Mouse (Mus musculus) G1E (cell line): Measurements from ENCODE around the gene Gng4. TPM values are rescaled to one million over a fixed set of nuclear protein-coding genes. Genes with fewer than 3 reads are reported as not detected.

Experiments used
- ATAC-seq: 2 replicates; pipeline ENCODE4 v1.8.0; 2016; ENCODE audit warnings: mild to moderate bottlenecking; ENCODE audit not compliant: insufficient number of reproducible peaks, poor library complexity, low FRiP score, severe bottlenecking; ENCODE audit errors: extremely low read depth
- DNase-seq: peaks from one replicate; pipeline ENCODE4 v3.0.0; 2012; ENCODE audit warnings: low spot score
- H3K27me3 ChIP-seq: 2 replicates; pipeline ENCODE4 v1.6.1; 2012; ENCODE audit warnings: mild to moderate bottlenecking, low read length, inconsistent platforms; ENCODE audit not compliant: insufficient read depth
- H3K36me3 ChIP-seq: replicated peaks from 2 replicates; pipeline ENCODE3; 2012; ENCODE audit warnings: mild to moderate bottlenecking, inconsistent platforms
- H3K4me1 ChIP-seq: 2 replicates; pipeline ENCODE4 v1.6.1; 2012; ENCODE audit warnings: low read depth, low read length, inconsistent platforms, mixed read lengths; ENCODE audit not compliant: insufficient read depth
- H3K4me3 ChIP-seq: 2 replicates; pipeline ENCODE4 v1.5.1; 2012; ENCODE audit warnings: low read depth, mild to moderate bottlenecking, inconsistent platforms, low read length, moderate library complexity, mixed read lengths
- H3K9me3 ChIP-seq: replicated peaks from 2 replicates; pipeline ENCODE4 v1.6.1; 2012; ENCODE audit warnings: inconsistent platforms
- CTCF ChIP-seq: IDR thresholded peaks from 2 replicates; pipeline ENCODE4 v1.5.1; 2012; ENCODE audit warnings: low read depth, low read length, inconsistent platforms, mixed read lengths
- GATA1 ChIP-seq: IDR thresholded peaks from 2 replicates; pipeline ENCODE4 v1.6.1; 2012; ENCODE audit warnings: borderline replicate concordance, low read length, inconsistent platforms, mixed read lengths
- GATA2 ChIP-seq: IDR thresholded peaks from 2 replicates; pipeline ENCODE4 v1.6.1; 2012; ENCODE audit warnings: low read depth, low read length, inconsistent platforms, borderline replicate concordance
- POLR2AphosphoS5 ChIP-seq: IDR thresholded peaks from 2 replicates; pipeline ENCODE4 v1.6.1; 2012; ENCODE audit warnings: low read depth, low read length, inconsistent platforms; ENCODE audit not compliant: insufficient replicate concordance
- TAL1 ChIP-seq: conservative IDR thresholded peaks from 2 replicates; pipeline ENCODE4 v1.6.1; 2012; ENCODE audit warnings: low read depth, low read length, inconsistent platforms, mixed read lengths
- polyA plus RNA-seq: library from polyadenylated mRNA; stranded (reverse); fragments of >175 nt; gene quantifications from 2 replicates; pipeline ENCODE4 v1.2.3, GENCODE M21; 2012
- total RNA-seq, 2 experiments: library from RNA; stranded (forward) in 1 of 2; stranded (reverse) in 1 of 2; fragments of 200-1000 nt in 1 of 2; fragments of >200 nt in 1 of 2; fragmentation: Nextera tagmentation in 1 of 2; gene quantifications; 2 replicates each; pipeline ENCODE4 v1.2.3; 2014 to 2017

Gng4 gene
- total and polyA plus RNA-seq, 3 experiments, result 0.11 TPM; not detected in 2

DNA sequence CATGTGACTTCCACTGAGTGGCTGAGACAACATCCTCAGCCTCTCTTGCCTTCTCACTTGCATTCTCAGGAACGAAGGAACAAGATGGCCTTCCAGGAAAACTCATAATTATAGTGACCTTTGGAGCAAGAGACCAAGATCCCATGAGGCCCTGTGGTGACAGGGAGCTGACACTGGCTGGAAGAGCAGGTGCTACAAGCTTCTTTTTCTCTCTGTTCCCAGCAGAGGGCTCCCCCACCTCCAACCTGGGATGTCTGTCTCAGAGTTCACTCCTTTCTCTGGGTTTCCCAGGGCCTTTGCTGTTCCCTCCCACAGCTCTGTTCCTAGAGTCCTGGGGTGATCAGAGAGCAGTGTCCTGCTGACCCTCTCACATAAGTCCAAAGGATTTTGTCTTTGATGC, 44.3 kb downstream of the Gng4 start:
- ATAC-seq, result no peak
- H3K36me3 ChIP-seq, result no peaks in the 10 kb centered on the region
- H3K9me3 ChIP-seq, result no peaks in the 10 kb centered on the region
- H3K4me1 ChIP-seq, result no peaks in the 10 kb centered on the region
- no peak for DNase-seq
- no peak for TF ChIP-seq CTCF
- TF ChIP-seq GATA2, result no peak
- no peak for TF ChIP-seq GATA1
- no peak for TF ChIP-seq POLR2AphosphoS5
- no peak for TF ChIP-seq TAL1
- H3K4me3 ChIP-seq, result no peak overlapping the region
- H3K27me3 ChIP-seq, result peaks cover 18% of the 10 kb centered on the region

DNA sequence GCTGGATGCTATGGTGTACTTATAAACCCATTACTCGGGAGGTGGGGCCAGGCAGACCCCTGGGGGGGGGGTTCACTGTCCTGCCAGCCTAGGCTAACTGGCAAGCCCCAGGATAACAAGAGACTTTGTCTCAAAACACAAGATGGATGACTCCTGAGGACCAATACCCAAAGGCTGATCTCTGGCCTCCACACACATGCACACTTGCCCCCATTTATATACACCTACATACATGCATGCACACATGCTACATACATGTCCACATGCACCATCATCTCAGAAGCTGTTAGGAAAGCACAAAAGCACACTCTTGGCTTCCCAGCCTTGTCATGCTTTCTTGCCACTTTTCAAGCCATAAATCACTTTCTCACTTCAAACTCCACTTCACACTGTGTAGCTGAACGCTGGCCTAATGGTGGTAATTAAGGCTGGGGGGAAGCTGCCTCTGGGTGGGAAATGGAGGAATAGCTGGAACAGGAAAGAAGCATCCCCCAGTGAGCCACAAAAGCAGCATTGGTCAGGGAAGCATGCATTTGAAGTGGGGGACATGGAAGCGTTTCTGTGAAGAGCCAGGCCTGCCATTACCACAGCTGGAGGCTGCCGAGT, 46.7 kb downstream of the Gng4 start:
- H3K9me3 ChIP-seq, result no peaks in the 10 kb centered on the region
- H3K4me3 ChIP-seq, result no peak overlapping the region
- H3K36me3 ChIP-seq, result no peaks in the 10 kb centered on the region
- DNase-seq (no peak), ATAC-seq (no peak)
- TF ChIP-seq CTCF (no peak), POLR2AphosphoS5 (no peak), GATA2 (no peak), TAL1 (no peak), GATA1 (no peak)
- no peaks in the 10 kb centered on the region for H3K4me1 ChIP-seq
- peaks cover 9% of the 10 kb centered on the region for H3K27me3 ChIP-seq

DNA sequence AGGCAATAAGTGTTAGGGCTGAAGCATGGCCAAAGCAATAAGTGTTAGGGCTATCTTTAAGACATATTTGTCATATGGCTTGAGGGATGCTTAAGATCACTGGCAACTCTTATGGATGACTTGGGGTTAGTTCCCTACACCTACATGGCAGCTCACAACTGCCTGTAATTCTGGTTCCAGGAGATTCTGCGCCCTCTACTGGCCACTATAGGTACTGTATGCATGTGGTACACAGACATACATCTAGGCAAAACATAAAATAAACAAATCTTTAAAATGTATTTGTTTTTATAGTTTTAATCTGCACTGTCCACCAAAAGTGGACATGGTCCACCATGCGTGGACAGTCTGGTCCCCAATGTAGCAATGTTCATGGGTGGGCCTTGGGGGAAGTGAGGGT, 51.3 kb downstream of the Gng4 start:
- Histone ChIP-seq H3K36me3 (no peaks in the 10 kb centered on the region), H3K27me3 (peaks cover 6% of the 10 kb centered on the region), H3K9me3 (no peaks in the 10 kb centered on the region), H3K4me3 (no peak overlapping the region), H3K4me1 (no peaks in the 10 kb centered on the region)
- no peak for TF ChIP-seq GATA2
- TF ChIP-seq TAL1, result no peak
- no peak for TF ChIP-seq POLR2AphosphoS5
- TF ChIP-seq CTCF, result peak; percentile 77
- no peak for TF ChIP-seq GATA1
- DNase-seq (no peak), ATAC-seq (no peak)

DNA sequence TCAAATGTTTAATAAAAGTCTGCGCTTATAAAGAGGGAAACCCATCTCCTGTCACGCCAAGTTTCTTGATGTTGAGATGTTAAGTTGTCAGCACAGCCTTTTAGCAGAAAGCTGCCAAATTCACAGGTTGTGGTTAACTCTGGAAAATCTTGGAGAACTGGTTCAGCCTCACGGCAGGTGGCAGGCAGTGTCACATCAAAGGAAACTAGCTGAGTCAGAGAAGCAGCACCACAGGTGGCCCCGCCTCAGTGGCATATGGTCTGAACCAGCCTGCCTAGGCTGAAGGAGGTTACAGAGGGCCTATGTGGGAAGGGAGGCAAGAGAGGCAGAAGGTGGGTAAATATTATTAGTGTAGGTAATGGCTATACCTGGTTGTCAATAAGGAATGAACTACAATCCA, 61.2 kb downstream of the Gng4 start:
- TF ChIP-seq TAL1 (no peak), POLR2AphosphoS5 (no peak), GATA2 (no peak), GATA1 (no peak), CTCF (no peak)
- peaks cover 4% of the 10 kb centered on the region for H3K9me3 ChIP-seq
- no peaks in the 10 kb centered on the region for H3K27me3 ChIP-seq
- H3K36me3 ChIP-seq, result no peaks in the 10 kb centered on the region
- ATAC-seq (no peak), DNase-seq (no peak)
- H3K4me1 ChIP-seq, result peaks cover 19% of the 10 kb centered on the region
- no peak overlapping the region for H3K4me3 ChIP-seq

DNA sequence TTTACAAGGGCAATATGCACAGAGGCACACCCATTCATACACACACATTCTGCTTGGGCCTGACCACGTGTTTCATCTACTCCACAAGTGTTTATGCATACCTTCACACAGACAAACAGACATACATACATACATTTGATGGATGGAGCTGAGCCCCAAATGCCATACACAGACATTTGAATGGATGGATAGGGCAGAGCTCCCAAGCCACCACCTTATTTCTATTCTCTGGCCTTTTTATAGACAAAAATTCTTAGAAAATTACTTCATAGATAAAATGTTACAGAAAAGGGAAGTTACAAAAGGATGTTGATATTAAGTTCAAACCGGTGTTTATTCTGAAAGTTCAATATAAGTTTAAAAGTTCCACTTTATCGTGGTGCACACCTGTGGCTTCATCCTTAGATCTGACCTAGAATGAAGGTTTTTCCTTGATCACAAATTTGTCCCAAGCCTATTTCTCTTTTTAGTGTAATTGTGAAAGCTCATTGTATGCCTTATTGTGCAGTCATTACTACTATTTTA, 63.3 kb downstream of the Gng4 start:
- DNase-seq (no peak), ATAC-seq (peak; percentile 34)
- Histone ChIP-seq H3K4me3 (no peak overlapping the region), H3K9me3 (peaks cover 10% of the 10 kb centered on the region), H3K4me1 (peaks cover 19% of the 10 kb centered on the region), H3K27me3 (peaks cover 3% of the 10 kb centered on the region; the same call in 1 of the 2 replicates), H3K36me3 (no peaks in the 10 kb centered on the region)
- TF ChIP-seq POLR2AphosphoS5 (no peak), GATA1 (no peak), TAL1 (no peak), CTCF (no peak), GATA2 (no peak)

DNA sequence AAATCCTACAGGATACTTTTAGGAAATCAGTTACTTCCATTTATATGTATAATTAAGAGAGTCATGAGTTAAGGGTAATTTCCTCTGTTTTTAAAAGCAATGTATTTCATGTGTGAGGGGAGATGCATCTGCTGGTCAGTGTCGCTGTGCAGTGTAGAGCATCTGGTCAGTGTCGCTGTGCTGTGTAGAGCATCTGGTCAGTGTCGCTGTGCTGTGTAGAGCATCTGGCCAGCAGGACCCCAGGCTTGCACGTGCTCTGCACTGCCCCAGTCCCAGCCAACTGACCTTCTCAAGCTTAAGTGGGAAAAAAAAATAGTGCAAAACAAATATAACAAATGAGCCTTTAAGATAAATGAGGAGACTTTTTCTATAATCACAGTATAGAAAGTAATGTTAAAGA, 73.3 kb downstream of the Gng4 start:
- no peak for TF ChIP-seq POLR2AphosphoS5
- no peak for TF ChIP-seq GATA2
- no peak for TF ChIP-seq CTCF
- TF ChIP-seq TAL1, result no peak
- TF ChIP-seq GATA1, result no peak
- Histone ChIP-seq H3K36me3 (no peaks in the 10 kb centered on the region), H3K27me3 (peaks cover 8% of the 10 kb centered on the region), H3K4me3 (peak overlapping the region; percentile 1; the same call in 1 of the 2 replicates), H3K9me3 (no peaks in the 10 kb centered on the region), H3K4me1 (peaks cover 4% of the 10 kb centered on the region; the same call in 1 of the 2 replicates)
- DNase-seq (no peak), ATAC-seq (no peak)
